Mouse (Mus musculus): ENCODE measurements around the gene Mybph. TPM values are rescaled to one million over a fixed set of nuclear protein-coding genes. Genes with fewer than 3 reads are reported as not detected.

Gene Mybph
- polyA plus RNA-seq (2014; fragmentation: Illumina TruSeq; extraction: RNeasy Lipid Tissue Mini Kit (QIAGEN cat#74804); ENCODE audit: low read depth, low replicate concordance) = not detected

DNA sequence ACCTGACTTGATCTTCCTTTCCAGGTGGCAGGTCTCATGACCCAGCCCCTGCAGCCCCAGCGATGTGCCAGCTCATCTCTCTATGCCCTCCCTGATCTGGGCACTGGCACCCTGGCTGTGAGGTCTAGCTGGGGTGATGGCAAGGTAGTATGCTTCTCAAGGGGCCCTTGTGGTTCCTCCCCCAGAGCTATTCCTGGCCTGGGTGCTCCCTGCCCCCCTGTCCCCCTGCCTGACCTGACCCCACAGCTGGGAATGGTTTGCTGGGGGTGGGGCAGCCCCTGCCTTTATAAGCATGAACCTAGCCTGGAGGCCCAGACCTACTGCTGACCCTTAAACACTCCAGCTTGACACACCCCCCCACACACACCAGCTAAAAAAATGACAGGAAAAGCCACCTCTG is at the start of gene Mybph:
Gene Mybph, plus strand, starts transcription at position 323 of the 400 bp plus-strand sequence.

DNA sequence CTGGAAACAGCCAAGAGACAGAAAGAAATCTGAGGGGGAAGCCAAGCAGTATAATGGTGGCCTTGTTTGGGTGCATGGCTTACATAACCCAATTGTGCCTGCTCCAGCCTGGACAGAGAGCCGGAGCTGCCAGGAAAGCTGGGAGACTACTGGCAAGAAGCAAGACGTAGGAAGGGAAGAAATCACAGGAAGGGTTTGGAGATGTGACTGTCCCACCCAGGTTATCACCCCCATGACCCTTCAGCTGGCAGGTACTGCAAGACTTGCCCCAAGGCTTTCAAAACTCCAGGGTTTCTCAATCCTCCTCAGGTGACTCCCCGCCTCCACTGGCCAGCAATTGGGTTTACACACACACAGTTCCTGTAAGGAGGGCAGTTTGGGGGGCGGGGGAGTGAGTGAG is 11.2 kb upstream of the Mybph start, which contains the start of gene Chil1:
Gene Chil1, plus strand, starts transcription at position 152 of the 400 bp plus-strand sequence.

DNA sequence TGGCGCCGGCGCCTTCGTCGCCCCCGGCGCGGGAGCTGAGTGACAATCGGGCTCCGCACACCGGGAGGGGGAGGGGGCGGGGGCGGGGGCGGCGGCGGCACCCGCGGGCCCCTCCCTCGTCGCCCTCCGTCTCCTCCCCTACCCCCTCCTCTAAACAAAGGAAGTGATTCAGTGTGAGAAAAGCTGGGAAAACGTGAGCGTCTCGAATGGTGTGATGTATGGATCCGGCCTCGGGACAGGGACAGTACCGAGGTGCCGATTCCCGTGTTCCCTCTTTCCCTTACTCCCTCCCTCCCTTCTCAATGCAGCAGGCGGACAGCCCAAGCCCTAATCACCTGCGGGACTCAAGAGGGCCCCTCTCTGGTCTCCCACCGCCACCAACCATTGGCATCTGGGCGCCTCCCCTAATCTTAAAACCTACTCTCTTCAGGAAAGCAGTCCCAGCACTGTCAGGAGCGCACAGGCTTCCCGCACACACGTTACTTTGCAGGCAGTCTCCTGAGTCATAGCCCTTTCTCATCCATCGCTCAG is 42.2 kb downstream of the Mybph start, which contains the start of gene Adora1:
Gene Adora1, minus strand, starts transcription at position 41 of the 531 bp plus-strand sequence.

Other genes starting within 250 kb of the Mybph start
- 2.1 TPM for gene Fmod, start 156.2 kb upstream of the Mybph start, polyA plus RNA-seq (2014; fragmentation: Illumina TruSeq; extraction: RNeasy Lipid Tissue Mini Kit (QIAGEN cat#74804); ENCODE audit: low read depth, low replicate concordance)
- 11.9 TPM for gene Btg2, start 114.3 kb upstream of the Mybph start, polyA plus RNA-seq (2014; fragmentation: Illumina TruSeq; extraction: RNeasy Lipid Tissue Mini Kit (QIAGEN cat#74804); ENCODE audit: low read depth, low replicate concordance)
- not detected for gene Chit1, start 82.2 kb upstream of the Mybph start, polyA plus RNA-seq (2014; fragmentation: Illumina TruSeq; extraction: RNeasy Lipid Tissue Mini Kit (QIAGEN cat#74804); ENCODE audit: low read depth, low replicate concordance)
- gene Chil1, start 11.3 kb upstream of the Mybph start, polyA plus RNA-seq (2014; fragmentation: Illumina TruSeq; extraction: RNeasy Lipid Tissue Mini Kit (QIAGEN cat#74804); ENCODE audit: low read depth, low replicate concordance) = not detected
- gene Adora1, start 42.0 kb downstream of the Mybph start, polyA plus RNA-seq (2014; fragmentation: Illumina TruSeq; extraction: RNeasy Lipid Tissue Mini Kit (QIAGEN cat#74804); ENCODE audit: low read depth, low replicate concordance) = 1.5 TPM
- not detected for gene Myog, start 96.5 kb downstream of the Mybph start, polyA plus RNA-seq (2014; fragmentation: Illumina TruSeq; extraction: RNeasy Lipid Tissue Mini Kit (QIAGEN cat#74804); ENCODE audit: low read depth, low replicate concordance)
- gene Ppfia4, start 139.5 kb downstream of the Mybph start, polyA plus RNA-seq (2014; fragmentation: Illumina TruSeq; extraction: RNeasy Lipid Tissue Mini Kit (QIAGEN cat#74804); ENCODE audit: low read depth, low replicate concordance) = not detected
- 87.0 TPM for gene Tmem183a, start 168.5 kb downstream of the Mybph start, polyA plus RNA-seq (2014; fragmentation: Illumina TruSeq; extraction: RNeasy Lipid Tissue Mini Kit (QIAGEN cat#74804); ENCODE audit: low read depth, low replicate concordance)
- gene 4933406M09Rik, start 192.5 kb downstream of the Mybph start, polyA plus RNA-seq (2014; fragmentation: Illumina TruSeq; extraction: RNeasy Lipid Tissue Mini Kit (QIAGEN cat#74804); ENCODE audit: low read depth, low replicate concordance) = not detected
- 16.9 TPM for gene Cyb5r1, start 212.1 kb downstream of the Mybph start, polyA plus RNA-seq (2014; fragmentation: Illumina TruSeq; extraction: RNeasy Lipid Tissue Mini Kit (QIAGEN cat#74804); ENCODE audit: low read depth, low replicate concordance)
- gene Adipor1, start 221.9 kb downstream of the Mybph start, polyA plus RNA-seq (2014; fragmentation: Illumina TruSeq; extraction: RNeasy Lipid Tissue Mini Kit (QIAGEN cat#74804); ENCODE audit: low read depth, low replicate concordance) = 47.0 TPM